Mouse (Mus musculus) kidney, postnatal 0 days (tissue): ENCODE results near the gene Cpne6. TPM values are rescaled to one million over a fixed set of nuclear protein-coding genes. Genes with fewer than 3 reads are reported as not detected.

Experiments used
- ATAC-seq: fragments of 200-750 bp; cut with Nextera tagmentation; replicated peaks from 2 replicates; pipeline ENCODE4 v1.8.0; 2017; ENCODE audit warnings: low read depth, moderate number of reproducible peaks, moderate TSS enrichment, moderate library complexity; ENCODE audit not compliant: low FRiP score
- DNase-seq: peaks from one replicate; pipeline ENCODE4 v3.0.0-alpha.2; 2016; ENCODE audit warnings: low spot score
- H3K27ac ChIP-seq: fragments of 300-500 bp; sonication (generic); 2 replicates; pipeline ENCODE4 v1.5.1; 2014; ENCODE audit warnings: mild to moderate bottlenecking
- H3K27me3 ChIP-seq: fragments of 300-500 bp; sonication (generic); 2 replicates; pipeline ENCODE4 v1.6.1; 2014; ENCODE audit warnings: low read length, mixed read lengths; ENCODE audit not compliant: insufficient read depth
- H3K36me3 ChIP-seq: fragments of 300-500 bp; sonication (generic); 2 replicates; pipeline ENCODE4 v1.6.1; 2014; ENCODE audit warnings: low read length, mixed read lengths; ENCODE audit not compliant: insufficient read depth
- H3K4me1 ChIP-seq: fragments of 300-500 bp; sonication (generic); replicated peaks from 2 replicates; pipeline ENCODE4 v1.6.1; 2014; ENCODE audit warnings: antibody characterized with exemption, low read length, mixed read lengths; ENCODE audit not compliant: insufficient read depth
- H3K4me2 ChIP-seq: fragments of 300-500 bp; sonication (generic); 2 replicates; pipeline ENCODE4 v1.6.1; 2014; ENCODE audit warnings: mild to moderate bottlenecking, low read length, moderate library complexity, mixed read lengths
- H3K4me3 ChIP-seq: fragments of 300-500 bp; sonication (generic); replicated peaks from 2 replicates; pipeline ENCODE4 v1.5.1; 2014; ENCODE audit warnings: low read depth, low read length
- H3K9ac ChIP-seq: fragments of 300-500 bp; sonication (generic); 2 replicates; pipeline ENCODE4 v1.6.1; 2014; ENCODE audit warnings: low read depth, low read length
- H3K9me3 ChIP-seq: fragments of 300-500 bp; sonication (generic); replicated peaks from 2 replicates; pipeline ENCODE4 v1.6.1; 2016; ENCODE audit warnings: low read length, inconsistent platforms, mixed read lengths
- CTCF ChIP-seq: IDR thresholded peaks from 2 replicates; pipeline ENCODE4 v1.5.1; 2016; ENCODE audit warnings: antibody characterized with exemption, low read depth, mild to moderate bottlenecking, moderate library complexity
- WGBS: fragments of 180-500 bp; shearing (Covaris S2); extraction: QIAGEN DNeasy Blood & Tissue Kit; methylation state at CpG from one replicate; pipeline ENCODE4 v1.1.7; 2014; 5-methylcytosine and 5-hydroxymethylcytosine counted together
- polyA plus RNA-seq: library from polyadenylated mRNA; unstranded; fragments of >200 nt; fragmentation: Nextera tagmentation; extraction: Ambion mirVana; gene quantifications from 2 replicates; pipeline ENCODE4 v1.2.1, GENCODE M21; 2015

Cpne6 gene
- polyA plus RNA-seq, 1 experiment from 2014 or later: 0.28 TPM

- Histone ChIP-seq H3K4me2 (peak overlapping the region; percentile 75), H3K36me3 (peaks cover 26% of the 10 kb centered on the region), H3K9me3 (no peaks in the 10 kb centered on the region), H3K4me3 (peak overlapping the region; percentile 70), H3K27me3 (no peaks in the 10 kb centered on the region), H3K4me1 (peaks cover 11% of the 10 kb centered on the region), H3K9ac (peak overlapping the region; percentile 74), H3K27ac (peak overlapping the region; percentile 94)
- DNase-seq (peak; percentile 76), ATAC-seq (peak; percentile 27)
- TF ChIP-seq CTCF: no peak
- 4% methylated on average over 10 of the region's 10 CpGs for WGBS
Observed at GRCm38 (mm10) chr14:55540787-55541321, 30.6 kb downstream of the Cpne6 start.

GRCm38 (mm10) chr14:55542268-55542667, 32.0 kb downstream of the Cpne6 start:
- Histone ChIP-seq H3K27me3 (no peaks in the 10 kb centered on the region), H3K27ac (no peak overlapping the region), H3K9me3 (no peaks in the 10 kb centered on the region), H3K4me1 (peaks cover 11% of the 10 kb centered on the region), H3K9ac (no peak overlapping the region), H3K36me3 (peaks cover 35% of the 10 kb centered on the region), H3K4me2 (no peak overlapping the region), H3K4me3 (no peak overlapping the region)
- DNase-seq: no peak
- ATAC-seq: no peak
- WGBS: 97% methylated on average over 12 of the region's 12 CpGs
- no peak for TF ChIP-seq CTCF

- H3K27me3 ChIP-seq: no peaks in the 10 kb centered on the region
- ATAC-seq (no peak), DNase-seq (no peak)
- no peak overlapping the region for H3K4me3 ChIP-seq
- H3K4me1 ChIP-seq: peaks cover 11% of the 10 kb centered on the region
- no peak overlapping the region for H3K27ac ChIP-seq
- no peak overlapping the region for H3K4me2 ChIP-seq
- H3K9ac ChIP-seq: no peak overlapping the region
- no peaks in the 10 kb centered on the region for H3K9me3 ChIP-seq
- peaks cover 55% of the 10 kb centered on the region for H3K36me3 ChIP-seq
- no peak for TF ChIP-seq CTCF
- 77% methylated on average over 9 of the region's 9 CpGs for WGBS
Observed at GRCm38 (mm10) chr14:55544334-55544733, 34.1 kb downstream of the Cpne6 start.

- 87% methylated on average over 6 of the region's 6 CpGs for WGBS
- Histone ChIP-seq H3K27ac (no peak overlapping the region), H3K4me3 (no peak overlapping the region), H3K36me3 (peaks cover 36% of the 10 kb centered on the region), H3K4me2 (no peak overlapping the region), H3K27me3 (no peaks in the 10 kb centered on the region), H3K9ac (no peak overlapping the region), H3K9me3 (no peaks in the 10 kb centered on the region), H3K4me1 (no peaks in the 10 kb centered on the region)
- TF ChIP-seq CTCF: no peak
- no peak for ATAC-seq
- no peak for DNase-seq
Observed at GRCm38 (mm10) chr14:55550191-55550590, 39.9 kb downstream of the Cpne6 start.

GRCm38 (mm10) chr14:55551347-55551746, 41.1 kb downstream of the Cpne6 start:
- WGBS: 67% methylated on average over 5 of the region's 5 CpGs
- no peak overlapping the region for H3K27ac ChIP-seq
- TF ChIP-seq CTCF: no peak
- ATAC-seq: no peak
- no peak overlapping the region for H3K9ac ChIP-seq
- no peaks in the 10 kb centered on the region for H3K4me1 ChIP-seq
- no peak for DNase-seq
- peaks cover 25% of the 10 kb centered on the region for H3K36me3 ChIP-seq
- H3K27me3 ChIP-seq: no peaks in the 10 kb centered on the region
- no peaks in the 10 kb centered on the region for H3K9me3 ChIP-seq
- no peak overlapping the region for H3K4me3 ChIP-seq
- H3K4me2 ChIP-seq: no peak overlapping the region

- WGBS: 92% methylated on average over 8 of the region's 8 CpGs
- no peaks in the 10 kb centered on the region for H3K27me3 ChIP-seq
Observed at GRCm38 (mm10) chr14:55551794-55552193, 41.5 kb downstream of the Cpne6 start.

GRCm38 (mm10) chr14:55554635-55555034, 44.4 kb downstream of the Cpne6 start:
- no peak overlapping the region for H3K9ac ChIP-seq
- H3K4me1 ChIP-seq: no peaks in the 10 kb centered on the region
- H3K4me3 ChIP-seq: no peak overlapping the region
- TF ChIP-seq CTCF: no peak
- H3K27ac ChIP-seq: no peak overlapping the region
- H3K4me2 ChIP-seq: no peak overlapping the region
- no peaks in the 10 kb centered on the region for H3K9me3 ChIP-seq
- ATAC-seq (no peak), DNase-seq (no peak)
- no peaks in the 10 kb centered on the region for H3K36me3 ChIP-seq
- H3K27me3 ChIP-seq: no peaks in the 10 kb centered on the region

More at GRCm38 (mm10) chr14:55551794-55552193, 41.5 kb downstream of the Cpne6 start:
- ATAC-seq (no peak), DNase-seq (no peak)
- no peaks in the 10 kb centered on the region for H3K9me3 ChIP-seq
- no peak overlapping the region for H3K27ac ChIP-seq
- H3K4me2 ChIP-seq: no peak overlapping the region
- peaks cover 25% of the 10 kb centered on the region for H3K36me3 ChIP-seq
- H3K9ac ChIP-seq: no peak overlapping the region
- H3K4me3 ChIP-seq: no peak overlapping the region
- no peak for TF ChIP-seq CTCF
- no peaks in the 10 kb centered on the region for H3K4me1 ChIP-seq
